Mouse (Mus musculus) hindbrain, embryonic 11.5 days (tissue): Measurements from ENCODE around the gene Pcgf1. TPM values are rescaled to one million over a fixed set of nuclear protein-coding genes. Genes with fewer than 3 reads are reported as not detected.

Experiments
- ATAC-seq: fragments of 200-750 bp; cut with Nextera tagmentation; 2 replicates; pipeline ENCODE4 v1.8.0; 2017; ENCODE audit warnings: mild to moderate bottlenecking, moderate TSS enrichment, moderate library complexity; ENCODE audit not compliant: low FRiP score
- DNase-seq: peaks from one replicate; pipeline ENCODE4 v3.0.0-alpha.2; 2015; ENCODE audit warnings: low spot score
- H3K27ac ChIP-seq: fragments of 300-500 bp; sonication (generic); 2 replicates; pipeline ENCODE4 v1.5.1; 2014; ENCODE audit warnings: mild to moderate bottlenecking, low read depth, low read length
- H3K27me3 ChIP-seq: fragments of 300-500 bp; sonication (generic); 2 replicates; pipeline ENCODE4 v1.6.1; 2014; ENCODE audit warnings: mild to moderate bottlenecking, low read length, moderate library complexity, mixed read lengths; ENCODE audit not compliant: control insufficient read depth, insufficient read depth
- H3K36me3 ChIP-seq: fragments of 300-500 bp; sonication (generic); 2 replicates; pipeline ENCODE4 v1.6.1; 2014; ENCODE audit warnings: mild to moderate bottlenecking, low read length, moderate library complexity, mixed read lengths; ENCODE audit not compliant: control insufficient read depth, insufficient read depth
- H3K4me1 ChIP-seq: fragments of 300-500 bp; sonication (generic); replicated peaks from 2 replicates; pipeline ENCODE4 v1.6.1; 2014; ENCODE audit warnings: low read length, mixed read lengths; ENCODE audit not compliant: control insufficient read depth, insufficient read depth
- H3K4me2 ChIP-seq: fragments of 300-500 bp; sonication (generic); replicated peaks from 2 replicates; pipeline ENCODE4 v1.6.1; 2014; ENCODE audit warnings: mild to moderate bottlenecking, low read depth, low read length
- H3K4me3 ChIP-seq: fragments of 300-500 bp; sonication (generic); 2 replicates; pipeline ENCODE4 v1.5.1; 2014; ENCODE audit warnings: low read depth, low read length
- H3K9ac ChIP-seq: fragments of 300-500 bp; sonication (generic); 2 replicates; pipeline ENCODE4 v1.6.1; 2014; ENCODE audit warnings: low read depth, low read length
- H3K9me3 ChIP-seq: fragments of 300-500 bp; sonication (generic); 2 replicates; pipeline ENCODE4 v1.6.1; 2016; ENCODE audit warnings: low read length; ENCODE audit not compliant: control insufficient read depth
- WGBS: fragments of 180-500 bp; shearing (Covaris S2); extraction: QIAGEN DNeasy Blood & Tissue Kit; methylation state at CpG from one replicate; pipeline ENCODE4 v1.1.7; 2014; 5-methylcytosine and 5-hydroxymethylcytosine counted together
- polyA plus RNA-seq: library from polyadenylated mRNA; unstranded; fragments of >200 nt; fragmentation: Nextera tagmentation; extraction: Ambion mirVana; gene quantifications from 2 replicates; pipeline ENCODE4 v1.2.1, GENCODE M21; 2014

Gene Pcgf1
- polyA plus RNA-seq, 1 experiment from 2014 or later, result 38.1 TPM

DNA sequence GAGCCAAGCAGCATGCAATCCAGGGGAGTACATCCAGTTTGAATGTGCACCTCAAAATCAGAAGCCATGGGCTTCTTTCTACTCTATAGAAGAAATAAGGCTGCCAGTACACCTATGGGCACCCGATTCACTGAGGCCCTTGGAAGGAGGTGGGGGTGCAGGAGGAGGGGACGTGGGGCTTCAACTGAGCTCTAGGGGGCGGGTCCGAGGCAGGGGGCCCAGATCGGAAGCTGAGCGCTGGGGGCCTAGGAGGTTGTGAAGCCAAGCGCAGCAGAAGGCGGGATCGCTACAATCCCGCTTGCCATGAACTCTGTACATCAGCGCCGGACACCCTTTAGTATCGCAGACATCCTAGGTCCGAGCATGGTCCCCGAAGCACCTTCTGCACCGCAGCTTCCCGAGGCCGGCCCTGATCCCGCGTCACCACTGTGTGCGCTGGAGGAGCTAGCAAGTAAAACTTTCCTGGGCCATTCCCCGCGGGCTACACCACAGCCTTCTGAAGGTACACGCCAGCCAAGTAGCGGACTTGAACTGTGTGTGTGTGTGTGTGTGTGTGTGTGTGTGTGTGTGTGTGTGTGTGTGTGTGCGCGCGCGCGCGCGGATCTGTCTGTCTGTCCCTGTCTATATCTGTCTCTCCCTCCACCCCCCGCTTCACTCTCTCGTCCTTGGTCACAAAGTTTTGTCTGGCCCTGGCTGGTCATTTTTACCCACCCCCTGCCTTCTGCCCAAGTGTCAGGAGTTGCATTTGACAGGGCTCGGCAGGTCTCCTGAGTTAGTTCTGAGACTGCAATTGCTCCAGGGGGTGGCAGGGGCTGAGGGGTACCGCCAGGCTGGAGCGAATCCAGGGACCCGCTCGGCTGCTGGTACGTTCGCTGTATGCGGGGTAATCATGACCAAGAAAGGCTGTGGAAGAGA, 8.7 kb downstream of the Pcgf1 start, which contains the start of gene Lbx2:
TSS of gene Lbx2 (plus strand) at position 247 of the 915 bp plus-strand sequence.
- H3K27me3 ChIP-seq, result peaks cover 70% of the 10 kb centered on the region
- H3K36me3 ChIP-seq, result no peaks in the 10 kb centered on the region
- H3K27ac ChIP-seq, result no peak within 1 kb of the TSS
- no peak within 1 kb of the TSS for H3K9ac ChIP-seq
- no peak within 1 kb of the TSS; the same call in 1 of the 2 replicates for H3K4me3 ChIP-seq
- peaks cover 4% of the 10 kb centered on the region; the same call in 1 of the 2 replicates for H3K4me1 ChIP-seq
- DNase-seq (no peak), ATAC-seq (no peak)
- WGBS, result 3% methylated on average over 28 of the region's 42 CpGs
- H3K9me3 ChIP-seq, result no peaks in the 10 kb centered on the region
- H3K4me2 ChIP-seq, result no peak within 1 kb of the TSS; the same call in 1 of the 2 replicates

DNA sequence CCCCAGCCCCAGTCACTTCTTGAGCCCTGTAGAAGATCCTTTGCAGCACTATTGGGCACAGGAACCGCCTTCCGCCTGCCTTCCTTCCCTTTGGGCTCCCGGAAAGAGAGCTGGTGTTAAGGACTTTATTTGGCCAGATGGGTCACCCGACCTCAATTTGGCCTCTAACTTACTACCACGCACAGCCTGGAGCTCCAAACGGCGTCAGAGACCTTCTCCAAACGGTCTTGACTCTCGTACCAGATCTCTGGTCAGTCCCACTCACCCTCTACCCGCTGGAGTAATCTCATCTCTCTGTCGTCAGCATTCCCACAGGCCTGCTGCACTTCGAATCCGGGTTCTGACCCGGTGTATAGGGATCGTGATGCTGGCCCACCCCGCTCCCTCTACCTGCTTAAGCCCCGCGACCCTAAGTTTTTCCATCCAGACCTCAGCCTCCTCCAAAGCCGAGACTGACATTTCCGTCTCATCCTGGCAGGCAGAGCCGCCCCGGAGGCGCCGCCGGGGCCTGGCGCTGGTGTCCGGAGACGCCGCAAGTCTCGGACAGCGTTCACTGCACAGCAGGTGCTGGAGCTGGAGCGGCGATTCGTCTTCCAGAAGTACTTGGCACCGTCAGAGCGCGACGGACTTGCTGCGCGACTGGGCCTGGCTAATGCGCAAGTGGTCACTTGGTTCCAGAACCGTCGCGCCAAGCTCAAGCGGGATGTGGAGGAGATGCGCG, 9.7 kb downstream of the Pcgf1 start:
- peak overlapping the region; percentile 37 for H3K4me2 ChIP-seq
- DNase-seq (peak; percentile 56), ATAC-seq (no peak)
- H3K27me3 ChIP-seq, result peaks cover 68% of the 10 kb centered on the region
- no peak overlapping the region for H3K9ac ChIP-seq
- no peaks in the 10 kb centered on the region for H3K9me3 ChIP-seq
- no peaks in the 10 kb centered on the region for H3K36me3 ChIP-seq
- peak overlapping the region; percentile 23 for H3K4me3 ChIP-seq
- 2% methylated on average over 47 of the region's 47 CpGs for WGBS
- no peak overlapping the region for H3K27ac ChIP-seq
- peaks cover 4% of the 10 kb centered on the region; the same call in 1 of the 2 replicates for H3K4me1 ChIP-seq

DNA sequence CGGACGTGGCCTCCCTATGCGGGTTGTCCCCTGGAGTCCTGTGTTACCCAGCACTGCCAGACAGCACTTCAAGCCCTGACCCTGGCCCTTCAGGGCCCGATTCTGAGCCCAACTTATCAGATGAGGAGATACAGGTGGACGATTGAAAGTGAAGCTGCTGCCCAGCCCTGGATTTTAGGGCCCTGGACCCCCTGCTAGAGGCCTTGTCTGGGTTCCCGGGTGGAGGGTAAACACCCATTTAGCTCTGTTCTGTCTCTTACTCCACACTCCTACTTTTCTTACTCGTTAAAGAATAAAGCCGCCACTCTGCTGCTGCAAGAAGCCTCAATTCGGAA, 10.2 kb downstream of the Pcgf1 start:
- 5% methylated on average over 9 of the region's 9 CpGs for WGBS
- H3K4me3 ChIP-seq, result peak overlapping the region; percentile 23

DNA sequence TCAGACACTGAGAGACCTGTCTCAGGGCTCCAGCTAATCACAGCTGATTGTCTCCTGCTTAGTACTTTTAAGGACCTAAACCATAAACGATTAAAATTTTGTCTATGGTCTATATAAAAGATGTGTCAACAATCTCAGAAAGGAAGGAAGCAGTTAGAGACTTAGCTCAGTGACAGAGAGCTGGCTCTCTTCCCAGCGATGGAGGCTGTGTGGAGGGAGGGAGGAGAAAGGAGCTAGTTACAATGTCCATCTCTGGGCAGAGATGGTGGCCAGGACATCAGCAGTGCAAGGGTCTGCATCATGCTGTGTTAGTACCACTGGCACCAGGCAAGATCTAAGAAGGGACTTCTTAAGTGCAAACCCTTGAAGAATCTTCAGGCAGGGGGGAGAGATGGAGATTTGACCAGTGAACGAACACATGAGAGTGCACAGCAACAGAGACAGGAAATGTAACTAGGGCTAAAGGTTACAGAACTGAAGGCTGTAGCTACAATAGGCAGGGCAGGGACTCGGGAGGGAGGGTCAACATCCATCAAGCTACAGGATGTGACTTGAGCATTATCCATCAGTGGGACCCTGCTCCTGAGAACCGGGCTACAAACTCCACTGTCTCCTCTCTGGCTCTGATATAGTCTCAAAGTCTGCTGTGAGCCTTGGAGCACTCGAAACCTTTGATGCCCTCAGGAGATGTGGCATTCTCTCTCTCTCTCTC, 14.9 kb downstream of the Pcgf1 start:
- Histone ChIP-seq H3K27me3 (peaks cover 21% of the 10 kb centered on the region), H3K4me1 (peaks cover under 1% of the 10 kb centered on the region; the same call in 1 of the 2 replicates), H3K9ac (no peak overlapping the region), H3K4me2 (no peak overlapping the region), H3K9me3 (no peaks in the 10 kb centered on the region), H3K27ac (no peak overlapping the region), H3K4me3 (no peak overlapping the region), H3K36me3 (no peaks in the 10 kb centered on the region)
- WGBS, result 48% methylated on average over 6 of the region's 6 CpGs
- DNase-seq, result no peak
- ATAC-seq, result no peak

More for the DNA sequence above, 10.2 kb downstream of the Pcgf1 start:
- Histone ChIP-seq H3K9ac (no peak overlapping the region), H3K4me1 (peaks cover 4% of the 10 kb centered on the region; the same call in 1 of the 2 replicates), H3K27me3 (peaks cover 63% of the 10 kb centered on the region), H3K36me3 (no peaks in the 10 kb centered on the region), H3K27ac (no peak overlapping the region), H3K4me2 (no peak overlapping the region), H3K9me3 (no peaks in the 10 kb centered on the region)
- no peak for ATAC-seq
- DNase-seq, result no peak

DNA sequence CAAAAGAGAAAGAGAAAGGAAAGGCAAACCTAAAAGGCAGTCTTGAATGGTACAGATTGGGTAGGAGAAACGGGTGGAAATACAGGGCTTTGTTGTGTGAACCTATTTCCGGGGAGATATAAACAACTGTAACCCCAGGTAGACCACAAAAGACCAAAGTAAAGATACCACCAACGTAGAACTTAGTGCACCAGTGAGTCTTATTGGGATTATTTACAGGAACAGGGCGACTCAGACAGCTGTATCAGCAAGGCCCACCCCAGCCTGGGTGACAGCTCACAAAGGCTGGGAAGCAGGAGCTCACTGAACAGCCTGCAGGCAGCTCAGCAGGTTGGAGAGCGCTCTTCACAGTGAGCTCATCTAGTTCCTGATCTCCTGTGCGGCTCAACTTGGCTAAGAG, 18.3 kb downstream of the Pcgf1 start:
- DNase-seq, result no peak
- Histone ChIP-seq H3K4me2 (no peak overlapping the region), H3K9ac (no peak overlapping the region), H3K27ac (no peak overlapping the region), H3K27me3 (no peaks in the 10 kb centered on the region; the same call in 1 of the 2 replicates), H3K36me3 (no peaks in the 10 kb centered on the region), H3K9me3 (no peaks in the 10 kb centered on the region), H3K4me3 (no peak overlapping the region), H3K4me1 (no peaks in the 10 kb centered on the region)
- WGBS, result 44% methylated on average over 6 of the region's 6 CpGs
- ATAC-seq, result no peak

DNA sequence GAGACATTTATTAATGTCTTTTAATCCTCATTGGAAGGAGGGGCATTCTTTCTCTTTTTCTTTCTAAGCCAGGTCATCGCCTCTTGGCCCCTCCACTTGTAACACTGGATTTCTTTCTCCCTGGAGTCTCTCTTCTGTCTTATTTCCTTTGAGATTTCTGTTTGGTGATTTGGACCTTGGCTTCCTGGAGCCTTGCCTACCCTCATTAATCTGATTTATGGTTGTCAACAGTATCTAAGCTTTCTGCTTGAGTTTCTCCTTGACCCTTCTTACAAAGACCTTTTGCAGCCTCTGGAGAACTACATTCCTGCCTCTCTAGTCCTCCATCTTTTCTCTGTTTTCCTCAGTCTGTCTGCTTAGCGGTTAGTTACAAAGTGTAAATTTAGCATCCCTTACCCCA, 20.7 kb downstream of the Pcgf1 start:
- Histone ChIP-seq H3K4me3 (no peak overlapping the region), H3K4me2 (no peak overlapping the region), H3K4me1 (peaks cover 8% of the 10 kb centered on the region; the same call in 1 of the 2 replicates), H3K36me3 (no peaks in the 10 kb centered on the region), H3K9ac (no peak overlapping the region), H3K9me3 (no peaks in the 10 kb centered on the region), H3K27ac (no peak overlapping the region), H3K27me3 (no peaks in the 10 kb centered on the region; the same call in 1 of the 2 replicates)
- 86% methylated on average over 2 of the region's 2 CpGs for WGBS
- no peak for DNase-seq
- ATAC-seq, result no peak

DNA sequence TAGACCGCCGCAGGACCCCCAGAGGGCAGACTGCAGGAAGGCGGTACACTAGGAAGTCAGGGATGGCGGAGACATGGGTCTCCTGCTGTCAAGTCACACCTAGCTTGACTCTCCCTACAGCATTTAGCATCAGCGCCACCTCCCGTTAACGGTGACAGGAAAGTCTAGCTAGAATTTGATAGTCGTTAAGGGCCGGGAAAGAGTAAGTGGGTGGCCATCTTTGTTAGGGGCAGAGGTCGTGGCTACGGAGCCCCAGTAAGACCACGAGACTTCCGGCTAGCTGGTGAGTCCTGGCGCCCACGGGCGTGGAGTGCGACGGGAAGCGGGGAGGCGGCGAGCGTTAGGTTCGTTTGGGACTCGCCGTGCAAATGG, 23.6 kb downstream of the Pcgf1 start, which contains the start of the genes Ccdc142 and Gm42688:
TSS of gene Ccdc142 (plus strand) at position 286 of the 372 bp plus-strand sequence.
TSS of gene Gm42688 (plus strand) at position 302 of the 372 bp plus-strand sequence.
- H3K4me1 ChIP-seq, result peaks cover 8% of the 10 kb centered on the region; the same call in 1 of the 2 replicates
- H3K4me2 ChIP-seq, result peak within 1 kb of the TSS; percentile 96
- peak; percentile 84 for DNase-seq
- ATAC-seq, result peak; percentile 87
- peak within 1 kb of the TSS; percentile 64 for H3K27ac ChIP-seq
- H3K9me3 ChIP-seq, result no peaks in the 10 kb centered on the region
- peak within 1 kb of the TSS; percentile 56 for H3K4me3 ChIP-seq
- H3K27me3 ChIP-seq, result no peaks in the 10 kb centered on the region
- 1% methylated on average over 20 of the region's 25 CpGs for WGBS
- no peaks in the 10 kb centered on the region for H3K36me3 ChIP-seq
- peak within 1 kb of the TSS; percentile 76 for H3K9ac ChIP-seq
